Mouse (Mus musculus) layer of hippocampus, postnatal 36 days (tissue): ENCODE data around the gene Gapdh. TPM values are rescaled to one million over a fixed set of nuclear protein-coding genes. Genes with fewer than 3 reads are reported as not detected.

Source experiments
- DNase-seq, 2 experiments: peaks; one replicate each; pipeline ENCODE4 v3.0.0; 2022
- total RNA-seq, 2 experiments: library from RNA; stranded (reverse); gene quantifications; 2 replicates each; pipeline ENCODE4 v1.2.3; 2021

The Gapdh gene
- total RNA-seq, 2 experiments from 2014 or later = 2,301 to 2,480 TPM

DNA sequence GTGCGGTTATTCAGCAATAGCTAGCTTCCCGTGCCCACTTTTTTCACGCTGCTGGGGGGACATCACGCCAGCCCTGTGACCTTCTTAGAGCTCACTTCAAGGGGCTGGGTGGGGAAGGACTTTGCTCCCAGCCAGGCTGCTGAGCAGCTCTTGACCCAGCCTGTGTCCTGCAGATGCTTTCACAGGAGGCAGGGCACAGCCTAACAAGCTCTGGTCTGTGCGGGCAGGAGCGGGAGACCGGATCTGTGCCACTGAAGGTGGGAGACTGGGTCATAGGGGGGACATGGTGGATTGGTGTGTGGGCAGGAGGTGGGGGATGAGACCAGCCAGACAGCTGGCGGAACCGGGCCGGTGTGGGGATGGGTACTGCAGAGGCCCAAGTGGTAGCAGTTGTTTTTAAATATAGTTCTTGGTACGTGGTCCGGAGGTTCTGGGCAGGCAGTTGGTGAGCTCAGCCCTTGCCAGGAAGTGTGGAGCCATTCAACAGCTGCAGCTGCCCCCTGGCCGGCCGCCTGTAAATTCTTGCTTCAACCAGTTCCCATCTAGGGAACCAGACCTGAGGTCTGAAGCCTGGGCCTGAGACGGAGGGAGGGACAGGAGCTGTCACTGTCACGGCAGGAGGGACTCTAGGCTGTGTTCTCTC, 17.2 kb downstream of the Gapdh start:
- peak; percentile 44 to 65 for DNase-seq

DNA sequence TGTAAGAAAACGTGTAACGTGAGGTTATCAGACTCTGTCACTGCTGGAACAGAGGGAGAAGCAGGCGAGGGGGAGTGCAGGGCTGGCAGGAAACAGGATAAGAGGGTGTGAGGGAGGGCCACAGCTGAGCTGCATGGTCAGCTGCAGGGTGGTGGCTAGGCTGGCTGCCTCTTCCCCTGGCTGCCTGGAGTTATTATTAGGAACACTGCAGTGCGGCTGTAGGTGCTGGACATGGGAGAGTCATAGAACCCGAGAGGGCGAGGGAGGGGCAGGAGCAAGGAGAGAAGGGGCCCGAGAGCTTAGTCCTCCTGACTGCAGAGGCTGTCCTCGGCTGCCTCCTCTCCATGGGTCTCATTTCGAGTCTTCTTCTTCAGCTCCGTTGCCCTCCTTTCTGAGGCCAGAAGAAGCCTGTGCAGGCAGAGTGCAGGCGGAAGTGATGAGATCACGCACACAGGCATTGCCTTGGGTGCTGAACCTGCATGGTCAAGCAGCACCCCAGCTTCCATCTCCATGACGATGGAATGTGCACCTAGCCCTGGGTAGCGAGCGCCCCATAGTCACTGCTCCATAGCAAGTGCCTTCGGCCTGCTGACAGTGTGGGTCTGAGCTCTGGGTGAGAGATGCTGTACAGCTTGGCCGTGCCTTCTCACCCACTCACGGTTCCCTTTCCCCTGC, 17.9 kb downstream of the Gapdh start:
- peak in 1 of 2 experiments; percentile 44 for DNase-seq

DNA sequence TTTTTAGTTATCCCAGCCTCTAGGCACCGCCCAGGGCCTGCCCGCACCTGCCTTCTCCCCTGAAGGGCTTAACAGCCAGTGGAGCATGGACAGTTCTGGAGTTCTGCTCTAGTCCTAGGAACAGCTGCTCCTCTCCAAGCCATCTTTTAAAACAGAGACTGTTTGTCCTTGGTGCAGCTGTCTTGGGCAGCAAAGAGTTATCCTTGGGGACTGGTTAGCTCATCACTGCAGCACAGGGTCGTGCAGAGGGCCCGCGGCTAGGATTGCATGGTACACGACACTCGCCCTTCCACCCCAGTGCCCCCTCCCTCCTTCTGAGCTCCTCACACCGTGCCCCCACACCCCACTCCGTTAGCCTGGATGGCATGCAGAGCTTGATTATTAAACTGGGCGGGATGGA, 18.9 kb downstream of the Gapdh start:
- no peak for DNase-seq

DNA sequence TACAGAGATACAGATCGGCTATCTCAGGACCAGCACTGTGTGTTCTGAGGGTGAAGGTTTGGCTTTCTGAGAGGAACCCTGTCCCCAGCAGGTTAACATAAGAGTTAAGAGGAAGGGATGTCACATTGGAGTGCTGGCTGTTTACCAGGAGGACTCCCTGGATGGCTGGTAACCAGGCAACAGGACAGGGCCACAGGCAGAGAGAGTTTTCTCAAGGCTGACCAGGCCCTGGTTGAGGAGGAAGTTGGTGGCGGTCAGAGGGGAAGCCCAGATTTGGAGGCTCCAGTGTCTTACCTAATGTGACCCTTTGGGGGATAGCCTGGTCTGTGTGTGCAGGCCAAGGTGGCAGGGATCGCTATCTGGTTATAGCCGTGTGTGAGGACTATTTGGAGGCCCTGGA, 19.5 kb downstream of the Gapdh start:
- DNase-seq = no peak

DNA sequence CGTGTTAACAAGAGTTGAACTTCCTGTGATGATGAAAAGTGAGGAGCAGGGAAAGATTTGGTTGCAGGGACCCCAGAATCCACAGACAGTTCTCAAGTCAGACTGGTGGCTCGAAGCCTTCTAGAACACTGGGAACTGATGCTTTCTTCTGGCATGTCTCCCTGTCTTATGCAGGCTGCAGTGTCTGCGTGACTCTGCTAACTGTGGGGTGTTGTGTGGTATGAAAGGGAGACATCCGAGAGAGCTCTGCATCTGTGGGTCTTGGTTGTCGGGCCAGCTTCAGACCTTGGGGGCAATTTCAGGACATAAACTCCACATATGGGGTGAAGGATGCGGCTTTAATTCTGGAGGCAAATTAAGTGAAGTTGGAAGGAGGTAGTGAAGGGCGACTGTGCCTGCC, 20.1 kb downstream of the Gapdh start:
- DNase-seq = no peak

DNA sequence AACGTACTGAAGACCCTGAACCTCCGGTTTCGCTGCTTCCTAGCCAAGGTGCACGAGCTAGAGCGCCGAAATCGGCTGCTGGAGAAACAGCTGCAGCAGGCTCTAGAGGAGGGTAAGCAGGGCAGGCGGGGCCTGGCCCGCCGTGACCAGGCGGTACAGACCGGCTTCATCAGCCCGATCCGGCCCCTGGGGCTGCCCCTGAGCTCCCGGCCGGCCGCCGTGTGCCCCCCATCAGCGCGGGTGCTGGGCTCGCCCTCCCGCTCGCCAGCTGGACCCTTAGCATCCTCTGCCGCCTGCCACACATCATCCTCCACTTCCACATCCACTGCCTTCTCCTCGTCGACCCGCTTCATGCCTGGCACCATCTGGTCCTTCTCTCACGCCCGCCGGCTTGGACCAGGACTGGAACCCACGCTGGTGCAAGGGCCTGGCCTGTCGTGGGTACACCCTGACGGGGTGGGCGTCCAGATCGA, 20.8 kb downstream of the Gapdh start:
- peak; percentile 37 to 47 for DNase-seq

DNA sequence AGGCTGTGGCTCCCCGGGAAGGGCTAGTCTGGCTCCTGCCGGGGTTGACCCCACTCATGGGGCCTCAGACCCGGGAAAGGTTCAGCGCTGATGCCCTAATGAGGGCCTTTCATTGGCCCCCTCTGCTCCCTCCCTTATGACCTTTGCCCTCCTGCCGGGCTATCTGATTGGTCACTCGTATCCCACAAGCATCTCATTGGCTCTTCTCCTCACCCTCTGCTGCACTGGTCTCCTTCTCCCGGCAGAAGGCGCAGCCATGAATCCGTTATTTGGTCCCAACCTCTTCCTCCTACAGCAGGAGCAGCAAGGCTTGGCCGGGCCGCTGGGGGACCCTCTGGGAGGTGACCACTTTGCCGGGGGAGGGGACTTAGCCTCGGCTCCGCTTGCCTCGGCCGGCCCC, 21.3 kb downstream of the Gapdh start, which contains the start of gene Iffo1:
Gene Iffo1, plus strand, starts transcription at position 241 of the 400 bp plus-strand sequence.
- DNase-seq = peak; percentile 90 to 91

DNA sequence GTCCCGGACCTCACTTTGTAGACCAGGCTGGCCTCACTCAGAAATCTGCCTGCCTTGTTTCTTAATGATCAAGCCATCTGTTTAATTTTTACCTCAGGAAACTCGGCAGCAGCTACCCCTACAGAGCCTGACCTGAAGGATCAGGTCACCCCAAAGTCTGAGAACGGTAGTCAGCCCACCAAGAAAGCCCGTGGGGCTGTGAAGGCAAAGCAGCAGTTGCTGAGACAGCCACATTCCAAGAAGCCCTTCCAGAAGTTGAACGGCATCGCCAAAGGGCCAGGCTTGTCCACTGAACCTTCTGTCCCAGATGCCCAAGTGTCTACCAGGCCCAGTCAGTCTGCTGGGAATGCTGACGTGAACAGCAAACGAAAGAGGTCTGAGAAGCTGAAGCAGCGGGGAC, 22.4 kb downstream of the Gapdh start:
- DNase-seq = no peak

DNA sequence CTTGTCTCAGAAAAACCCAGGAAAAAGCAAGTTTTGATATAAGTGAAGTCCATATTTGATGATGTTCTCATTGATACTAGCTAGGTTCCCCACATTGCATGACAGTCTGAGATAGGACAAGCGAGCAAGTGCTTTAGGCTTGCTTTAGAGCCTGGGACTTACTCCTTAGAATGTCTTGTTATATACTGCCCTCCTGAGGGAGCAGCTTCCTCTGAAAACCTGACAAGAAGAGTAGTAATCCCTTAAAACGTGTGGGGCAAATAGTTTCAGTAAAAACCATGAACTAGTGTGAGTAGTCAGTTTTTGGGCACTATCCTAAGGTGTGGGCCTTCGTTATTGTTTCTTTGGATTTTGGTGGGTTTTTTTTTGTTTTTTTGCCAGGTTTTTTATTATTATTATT, 23.1 kb downstream of the Gapdh start:
- no peak for DNase-seq

DNA sequence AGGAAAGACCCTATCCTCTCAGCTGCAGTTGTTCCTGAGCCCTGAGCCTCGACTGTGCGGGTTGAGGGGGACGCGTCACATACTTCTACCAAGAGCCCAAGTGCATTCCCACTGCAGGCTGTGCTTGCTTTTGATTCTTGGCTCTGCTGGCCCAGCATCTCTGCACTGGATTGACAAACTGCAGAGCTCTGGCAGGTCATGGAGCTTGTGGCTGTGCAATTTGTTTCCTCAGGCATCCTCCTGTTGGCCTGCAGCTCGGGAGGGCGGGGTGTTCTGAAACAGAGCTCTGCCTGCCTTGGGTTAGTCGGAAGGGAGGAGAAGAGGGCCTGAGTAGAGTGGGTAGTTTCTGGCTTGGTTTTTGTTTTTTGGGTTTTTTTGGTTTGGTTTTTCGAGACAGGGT, 23.8 kb downstream of the Gapdh start:
- DNase-seq = no peak

DNA sequence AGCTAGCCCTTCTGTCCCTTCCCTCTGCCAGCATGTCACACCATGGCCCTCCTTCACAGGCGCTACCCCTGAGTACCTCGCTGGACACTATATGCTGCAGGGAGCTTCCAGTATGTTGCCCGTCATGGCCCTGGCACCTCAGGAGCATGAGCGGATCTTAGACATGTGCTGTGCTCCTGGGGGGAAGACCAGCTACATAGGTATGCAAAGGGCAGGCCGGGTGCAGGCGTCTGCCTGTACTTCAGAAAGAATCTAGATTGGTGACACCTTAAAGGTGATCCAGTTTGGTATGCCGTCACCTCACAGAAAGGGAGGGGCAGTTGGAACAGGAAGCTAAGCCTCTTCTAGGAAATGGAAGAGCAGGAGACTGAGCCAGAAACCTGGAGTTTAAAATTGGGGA, 26.5 kb downstream of the Gapdh start:
- no peak for DNase-seq

DNA sequence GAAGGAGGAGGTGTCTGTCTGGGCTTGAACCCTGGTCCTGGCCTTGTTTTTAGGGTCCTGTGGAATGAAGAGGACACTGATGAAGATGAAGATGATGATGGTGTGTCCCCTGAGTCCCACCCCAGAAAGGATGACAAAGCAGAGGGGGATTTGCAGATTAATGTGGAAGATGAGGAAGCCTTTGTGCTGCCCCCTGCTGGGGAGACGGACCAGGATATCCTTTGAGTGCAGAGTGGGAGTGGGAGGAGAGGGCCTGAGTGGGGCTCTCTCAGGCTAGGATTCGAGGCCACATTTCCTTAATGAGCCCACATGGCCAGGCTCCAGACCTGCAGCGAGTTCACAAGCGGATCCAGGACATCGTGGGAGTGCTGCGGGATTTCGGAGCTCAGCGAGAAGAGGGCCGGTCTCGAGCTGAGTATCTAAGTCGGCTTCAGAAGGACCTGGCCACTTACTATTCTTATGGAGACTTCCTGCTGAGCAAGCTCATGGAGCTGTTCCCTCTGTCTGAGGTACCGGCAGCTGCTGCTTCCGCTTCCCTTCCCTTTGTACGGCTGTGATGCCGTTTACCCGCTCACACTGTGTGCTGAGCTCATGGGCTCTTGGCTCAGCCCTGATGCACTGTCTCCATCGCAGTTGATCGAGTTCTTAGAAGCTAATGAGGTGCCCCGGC, 29.1 kb downstream of the Gapdh start:
- DNase-seq = peak; percentile 46 to 54

DNA sequence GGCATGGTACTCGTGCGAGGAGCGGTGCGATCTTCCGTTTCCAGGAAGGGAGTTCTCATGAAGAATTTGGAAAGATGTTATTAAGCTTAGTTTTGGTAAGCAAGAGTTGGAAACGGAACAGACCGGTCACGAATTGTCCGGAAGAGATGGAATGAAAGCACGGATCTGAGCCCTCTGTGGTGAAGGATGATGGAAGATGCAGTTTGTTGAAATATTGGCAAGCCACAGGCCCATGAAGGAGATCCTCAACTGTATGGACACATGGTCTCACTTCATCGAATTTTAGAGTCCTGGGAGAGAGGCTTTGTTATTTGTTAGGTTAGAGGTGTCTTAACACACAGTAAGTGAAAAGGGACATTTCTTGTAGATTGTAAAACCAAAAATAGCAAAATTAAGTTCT, 33.8 kb downstream of the Gapdh start:
- DNase-seq = no peak

DNA sequence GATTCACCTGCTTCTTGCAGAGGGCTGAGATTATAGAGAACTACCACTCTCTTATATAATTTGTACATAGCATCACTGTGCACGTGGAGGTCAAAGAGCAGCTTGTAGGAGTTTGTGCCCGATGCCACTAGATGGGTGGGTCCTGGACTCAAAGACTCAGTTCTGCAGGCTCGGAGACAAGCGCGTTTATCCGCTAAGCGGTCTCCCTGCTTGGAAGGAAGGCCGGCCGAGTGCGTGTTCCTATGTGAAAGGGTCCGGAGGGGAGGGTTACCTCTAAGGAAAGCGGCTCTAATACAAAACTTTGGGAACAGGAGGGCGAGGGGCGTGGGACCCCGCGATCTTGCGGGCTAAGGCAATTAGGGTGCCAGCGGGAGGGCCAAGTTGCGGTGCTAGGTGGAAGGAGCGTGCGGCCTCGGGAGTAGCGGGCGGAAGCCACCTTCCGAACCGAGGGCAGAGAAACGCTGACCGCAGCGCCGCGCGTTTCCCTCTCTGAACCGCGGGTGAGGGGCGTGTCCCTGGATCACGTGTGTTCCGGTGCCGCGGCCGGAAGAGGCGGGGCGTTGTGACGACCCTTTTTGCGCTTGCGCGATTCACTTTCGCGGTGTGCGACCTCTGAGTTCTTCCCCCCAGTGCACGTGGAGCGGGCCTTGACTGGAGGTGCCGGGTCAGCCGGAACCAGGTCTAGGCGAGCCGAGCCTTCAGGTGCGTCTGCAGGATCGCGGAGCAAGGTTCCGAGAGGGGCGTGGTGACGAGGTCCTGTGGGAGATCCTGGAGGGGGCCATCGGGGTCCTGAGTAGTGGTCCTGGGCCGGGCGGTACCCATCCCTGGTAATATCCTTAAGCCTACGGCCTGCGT, 34.7 kb downstream of the Gapdh start, which contains the start of gene Nop2:
Gene Nop2, plus strand, starts transcription at position 608 of the 855 bp plus-strand sequence.
- DNase-seq = peak; percentile 81

DNA sequence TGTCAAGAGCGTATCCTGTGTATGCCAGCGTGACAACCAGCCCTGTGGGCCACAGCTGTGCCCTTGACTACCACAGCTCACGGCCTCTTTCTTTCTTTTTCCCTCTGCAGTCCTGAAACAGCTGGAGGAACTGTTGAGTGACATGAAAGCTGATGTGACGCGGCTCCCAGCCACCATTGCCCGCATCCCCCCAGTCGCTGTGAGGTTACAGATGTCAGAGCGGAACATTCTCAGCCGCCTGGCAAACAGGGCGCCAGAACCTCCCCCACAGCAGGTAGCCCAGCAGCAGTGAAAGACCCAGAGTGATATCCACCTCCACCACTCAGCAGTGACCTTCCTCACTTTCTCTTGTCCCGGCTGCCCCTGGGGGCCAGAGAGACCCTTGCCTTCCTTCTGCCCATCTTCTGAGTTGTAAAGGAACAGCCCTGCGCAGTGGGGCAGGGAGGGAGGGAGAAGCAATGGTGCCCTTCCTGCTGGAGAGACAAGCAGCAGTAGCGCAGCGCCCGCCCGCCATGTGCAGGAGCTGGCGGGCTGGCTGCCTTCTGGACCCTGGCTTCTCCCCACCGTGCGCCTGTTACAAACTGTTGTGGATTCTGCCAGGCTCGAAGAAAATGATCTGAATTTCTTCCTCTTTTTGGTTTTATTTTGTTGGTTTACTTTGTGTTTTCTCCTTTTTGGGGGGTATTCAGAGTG, 36.4 kb downstream of the Gapdh start:
- no peak for DNase-seq

DNA sequence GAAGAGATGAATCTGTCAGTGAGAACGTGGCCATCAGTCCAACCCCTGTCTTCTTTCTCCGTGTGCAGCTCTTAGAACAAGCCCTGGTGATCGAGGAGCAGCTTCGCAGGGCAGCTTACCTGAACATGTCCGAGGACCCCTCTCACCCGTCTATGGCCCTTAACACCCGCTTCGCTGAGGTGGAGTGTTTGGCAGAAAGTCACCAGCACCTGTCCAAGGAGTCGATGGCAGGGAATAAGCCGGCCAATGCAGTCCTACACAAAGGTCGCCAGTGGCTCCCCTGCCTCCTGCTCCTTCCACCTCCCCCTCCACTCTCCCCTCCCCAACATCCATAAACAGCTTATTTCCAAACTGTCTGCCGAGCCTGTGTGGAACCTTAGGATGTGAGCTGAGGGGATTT, 37.5 kb downstream of the Gapdh start:
- DNase-seq = no peak

DNA sequence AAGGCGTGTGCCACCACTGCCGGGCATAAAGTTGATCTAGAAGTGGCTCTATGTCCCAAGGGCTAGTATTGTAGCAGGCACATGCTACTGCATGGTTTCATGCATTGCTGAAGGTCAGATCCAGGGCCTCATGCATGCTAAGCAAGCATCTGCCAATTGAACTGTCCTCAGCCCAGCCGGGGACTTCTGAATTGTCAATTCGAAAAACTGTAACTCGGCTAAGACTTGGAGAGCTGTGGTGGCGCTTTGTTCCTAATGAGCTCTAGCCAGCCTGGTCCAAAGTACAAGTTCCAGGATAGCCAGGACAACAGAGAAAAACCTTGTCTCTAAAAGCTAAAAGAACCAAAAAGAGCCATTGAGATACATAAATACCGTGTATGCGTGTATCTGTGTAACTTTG, 46.9 kb downstream of the Gapdh start:
- DNase-seq = no peak

DNA sequence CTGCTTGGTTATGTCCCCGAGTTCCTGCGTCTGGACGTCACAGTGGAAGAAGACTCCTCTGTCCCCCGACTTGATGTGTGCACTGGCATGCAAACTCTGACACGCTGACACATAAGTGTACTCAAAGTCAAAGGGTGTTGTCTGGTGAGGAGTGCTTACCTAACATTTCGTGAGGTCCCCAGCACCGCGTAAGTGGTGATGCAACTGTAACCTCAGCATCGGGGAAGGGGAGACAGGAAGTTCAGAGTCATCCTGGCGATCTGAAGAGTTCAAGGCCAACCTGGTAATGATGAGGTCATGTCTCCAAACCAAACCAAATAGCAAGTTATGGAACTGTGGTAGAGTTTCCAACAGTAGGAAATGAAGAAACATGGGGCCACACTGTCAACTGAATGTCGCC, 53.7 kb downstream of the Gapdh start:
- DNase-seq = no peak
